Mouse (Mus musculus) myocyte (in vitro differentiated cells): Measurements from ENCODE around the gene Fbxo17.

ENCODE experiments used
- E2F4 ChIP-seq: IDR thresholded peaks from one replicate; pipeline ENCODE4 v1.6.1; 2011; ENCODE audit warnings: mild to moderate bottlenecking, control low read depth, moderate library complexity; ENCODE audit not compliant: insufficient read depth
- MAX ChIP-seq: IDR thresholded peaks from one replicate; pipeline ENCODE4 v1.6.1; 2011; ENCODE audit warnings: low read depth, mild to moderate bottlenecking, control low read depth
- MYOG ChIP-seq, 3 experiments: IDR thresholded peaks; one replicate each; pipeline ENCODE4 v1.6.1; 2011; ENCODE audit warnings: control low read depth in 2 of 3, low read depth in 2 of 3, mild to moderate bottlenecking in 2 of 3; ENCODE audit not compliant: insufficient read length in 2 of 3, control insufficient read depth in 1 of 3, insufficient read depth in 1 of 3
- POLR2A ChIP-seq: IDR thresholded peaks from one replicate; pipeline ENCODE4 v1.6.1; 2011; ENCODE audit warnings: low read depth, mild to moderate bottlenecking, control low read depth, moderate library complexity; ENCODE audit not compliant: insufficient read length
- POLR2AphosphoS2 ChIP-seq: IDR thresholded peaks from one replicate; pipeline ENCODE4 v1.6.1; 2011; ENCODE audit warnings: low read depth, control low read depth; ENCODE audit not compliant: insufficient read length
- SRF ChIP-seq: IDR thresholded peaks from one replicate; pipeline ENCODE4 v1.6.1; 2011; ENCODE audit warnings: low read depth; ENCODE audit not compliant: control insufficient read depth, insufficient read length
- TCF12 ChIP-seq: IDR thresholded peaks from one replicate; pipeline ENCODE4 v1.6.1; 2011; ENCODE audit warnings: mild to moderate bottlenecking, control low read depth; ENCODE audit not compliant: poor library complexity, insufficient read depth, severe bottlenecking
- USF1 ChIP-seq: IDR thresholded peaks from one replicate; pipeline ENCODE4 v1.6.1; 2011; ENCODE audit warnings: low read depth, mild to moderate bottlenecking, control low read depth, moderate library complexity

DNA sequence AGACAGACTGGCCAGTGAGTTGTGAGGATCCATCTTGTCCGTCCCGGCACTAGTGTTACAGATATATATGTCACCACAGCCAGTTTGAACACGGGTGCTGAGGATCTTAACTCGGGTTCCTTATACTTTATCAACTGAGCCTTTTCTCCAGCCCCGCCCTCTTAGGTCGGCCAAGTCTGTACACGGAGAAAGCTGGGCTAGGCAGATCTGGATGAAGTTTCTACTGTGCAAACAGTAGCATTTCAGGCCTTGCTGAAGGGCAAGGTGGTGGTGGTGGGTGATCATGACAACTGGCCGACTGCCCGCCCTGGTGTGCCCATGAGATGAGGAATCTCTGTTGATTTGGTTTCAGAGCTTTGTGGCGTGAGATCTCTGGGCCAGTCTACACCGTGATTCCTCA lies 19.3 kb upstream of the Fbxo17 start:
- no peak for TF ChIP-seq POLR2A
- no peak for TF ChIP-seq E2F4
- no peak for TF ChIP-seq TCF12
- TF ChIP-seq POLR2AphosphoS2: no peak
- TF ChIP-seq MYOG (IDR thresholded peaks at IDR 0.05; ENCODE audit: control insufficient read depth in 1 of 3, insufficient read depth in 1 of 3, insufficient read length in 2 of 3, low read depth in 2 of 3): no peak
- no peak for TF ChIP-seq MAX
- TF ChIP-seq SRF: no peak
- no peak for TF ChIP-seq USF1
